Mouse (Mus musculus) hindbrain, embryonic 13.5 days (tissue): ENCODE data around the gene Camk1g. TPM values are rescaled to one million over a fixed set of nuclear protein-coding genes. Genes with fewer than 3 reads are reported as not detected.

Experiments
- ATAC-seq: fragments of 200-750 bp; cut with Nextera tagmentation; 2 replicates; pipeline ENCODE4 v1.8.0; 2017; ENCODE audit warnings: moderate TSS enrichment; ENCODE audit not compliant: low FRiP score
- H3K27ac ChIP-seq: fragments of 300-500 bp; sonication (generic); 2 replicates; pipeline ENCODE4 v1.5.1; 2015; ENCODE audit warnings: inconsistent platforms, mild to moderate bottlenecking, moderate library complexity
- H3K27me3 ChIP-seq: fragments of 300-500 bp; sonication (generic); 2 replicates; pipeline ENCODE4 v1.6.1; 2015; ENCODE audit warnings: mild to moderate bottlenecking, inconsistent platforms
- H3K36me3 ChIP-seq: fragments of 300-500 bp; sonication (generic); 2 replicates; pipeline ENCODE4 v1.6.1; 2015; ENCODE audit warnings: mild to moderate bottlenecking, inconsistent platforms
- H3K4me1 ChIP-seq: fragments of 300-500 bp; sonication (generic); replicated peaks from 2 replicates; pipeline ENCODE4 v1.6.1; 2015; ENCODE audit warnings: inconsistent platforms
- H3K4me2 ChIP-seq: fragments of 300-500 bp; sonication (generic); 2 replicates; pipeline ENCODE4 v1.6.1; 2015; ENCODE audit warnings: inconsistent platforms, mild to moderate bottlenecking, moderate library complexity
- H3K4me3 ChIP-seq: fragments of 300-500 bp; sonication (generic); 2 replicates; pipeline ENCODE4 v1.5.1; 2015; ENCODE audit warnings: mild to moderate bottlenecking, inconsistent platforms
- H3K9ac ChIP-seq: fragments of 300-500 bp; sonication (generic); 2 replicates; pipeline ENCODE4 v1.6.1; 2015; ENCODE audit warnings: mild to moderate bottlenecking, inconsistent platforms
- H3K9me3 ChIP-seq: fragments of 300-500 bp; sonication (generic); 2 replicates; pipeline ENCODE4 v1.6.1; 2016; ENCODE audit warnings: inconsistent platforms
- WGBS: fragments of 180-500 bp; shearing (Covaris S2); methylation state at CpG from one replicate; pipeline ENCODE4 v1.1.7; 2015; 5-methylcytosine and 5-hydroxymethylcytosine counted together
- polyA plus RNA-seq: library from polyadenylated mRNA; unstranded; fragments of >200 nt; fragmentation: Nextera tagmentation; extraction: Ambion mirVana; gene quantifications from 2 replicates; pipeline ENCODE4 v1.2.1, GENCODE M21; 2015

Gene Camk1g
- polyA plus RNA-seq, 1 experiment from 2014 or later: 31.7 TPM

GRCm38 (mm10) chr1:193309785-193310518, 60.1 kb downstream of the Camk1g start:
- no peak for ATAC-seq
- Histone ChIP-seq H3K27me3 (no peaks in the 10 kb centered on the region), H3K4me2 (no peak overlapping the region), H3K36me3 (no peaks in the 10 kb centered on the region), H3K9ac (no peak overlapping the region), H3K27ac (no peak overlapping the region), H3K4me3 (no peak overlapping the region), H3K4me1 (peaks cover 6% of the 10 kb centered on the region), H3K9me3 (no peaks in the 10 kb centered on the region)
- 79% methylated on average over 1 of the region's 1 CpGs for WGBS

GRCm38 (mm10) chr1:193306832-193307231, 63.3 kb downstream of the Camk1g start:
- H3K9ac ChIP-seq: no peak overlapping the region
- no peak for ATAC-seq
- no peak overlapping the region for H3K27ac ChIP-seq
- 93% methylated on average over 2 of the region's 2 CpGs for WGBS
- peaks cover 8% of the 10 kb centered on the region for H3K4me1 ChIP-seq
- no peak overlapping the region for H3K4me2 ChIP-seq
- no peak overlapping the region for H3K4me3 ChIP-seq
- no peaks in the 10 kb centered on the region for H3K9me3 ChIP-seq
- H3K27me3 ChIP-seq: peaks cover 8% of the 10 kb centered on the region; the same call in 1 of the 2 replicates
- no peaks in the 10 kb centered on the region for H3K36me3 ChIP-seq

GRCm38 (mm10) chr1:193305386-193305785, 64.7 kb downstream of the Camk1g start:
- H3K4me1 ChIP-seq: peaks cover 8% of the 10 kb centered on the region
- no peaks in the 10 kb centered on the region for H3K36me3 ChIP-seq
- no peak overlapping the region for H3K27ac ChIP-seq
- no peak overlapping the region for H3K4me3 ChIP-seq
- H3K4me2 ChIP-seq: no peak overlapping the region
- no peaks in the 10 kb centered on the region for H3K9me3 ChIP-seq
- peaks cover 11% of the 10 kb centered on the region for H3K27me3 ChIP-seq
- ATAC-seq: peak; percentile 73
- WGBS: 11% methylated on average over 7 of the region's 7 CpGs
- H3K9ac ChIP-seq: no peak overlapping the region

GRCm38 (mm10) chr1:193303096-193303495, 67.0 kb downstream of the Camk1g start:
- Histone ChIP-seq H3K4me3 (no peak overlapping the region), H3K4me1 (peaks cover 8% of the 10 kb centered on the region), H3K27me3 (peaks cover 11% of the 10 kb centered on the region), H3K9ac (no peak overlapping the region), H3K4me2 (no peak overlapping the region), H3K9me3 (no peaks in the 10 kb centered on the region), H3K27ac (no peak overlapping the region), H3K36me3 (no peaks in the 10 kb centered on the region)
- no peak for ATAC-seq
- WGBS: 81% methylated on average over 2 of the region's 2 CpGs

GRCm38 (mm10) chr1:193302093-193302405, 68.0 kb downstream of the Camk1g start:
- H3K4me1 ChIP-seq: peaks cover 8% of the 10 kb centered on the region
- H3K9me3 ChIP-seq: no peaks in the 10 kb centered on the region
- peaks cover 11% of the 10 kb centered on the region for H3K27me3 ChIP-seq
- H3K9ac ChIP-seq: no peak overlapping the region
- no peak overlapping the region for H3K4me2 ChIP-seq
- no peaks in the 10 kb centered on the region for H3K36me3 ChIP-seq
- WGBS: 69% methylated on average over 8 of the region's 8 CpGs
- no peak for ATAC-seq
- no peak overlapping the region for H3K4me3 ChIP-seq
- no peak overlapping the region for H3K27ac ChIP-seq

GRCm38 (mm10) chr1:193301216-193302092, 68.6 kb downstream of the Camk1g start:
- no peak for ATAC-seq
- Histone ChIP-seq H3K4me3 (no peak overlapping the region), H3K27me3 (peaks cover 11% of the 10 kb centered on the region), H3K4me2 (no peak overlapping the region), H3K9ac (no peak overlapping the region), H3K9me3 (no peaks in the 10 kb centered on the region), H3K4me1 (peaks cover 8% of the 10 kb centered on the region), H3K36me3 (no peaks in the 10 kb centered on the region), H3K27ac (no peak overlapping the region)
- 80% methylated on average over 6 of the region's 6 CpGs for WGBS

GRCm38 (mm10) chr1:193299995-193300394, 70.1 kb downstream of the Camk1g start:
- 56% methylated on average over 1 of the region's 1 CpGs for whole genome bisulfite sequencing
- H3K9ac ChIP-seq: no peak overlapping the region
- ATAC-seq: no peak

GRCm38 (mm10) chr1:193298141-193298765, 71.8 kb downstream of the Camk1g start:
- H3K27ac ChIP-seq: no peak overlapping the region
- WGBS: 81% methylated on average over 3 of the region's 3 CpGs
- H3K9me3 ChIP-seq: no peaks in the 10 kb centered on the region
- H3K4me1 ChIP-seq: 0 out of 2 replicates have a peak, but pooled peaks cover 3% of the 10 kb centered on the region
- no peak for ATAC-seq
- no peak overlapping the region for H3K4me2 ChIP-seq
- no peak overlapping the region for H3K9ac ChIP-seq
- H3K27me3 ChIP-seq: peaks cover 8% of the 10 kb centered on the region
- no peaks in the 10 kb centered on the region for H3K36me3 ChIP-seq
- no peak overlapping the region for H3K4me3 ChIP-seq

More at GRCm38 (mm10) chr1:193299995-193300394, 70.1 kb downstream of the Camk1g start:
- Histone ChIP-seq H3K4me1 (0 out of 2 replicates have a peak, but pooled peaks cover 3% of the 10 kb centered on the region), H3K4me2 (no peak overlapping the region), H3K27ac (no peak overlapping the region), H3K27me3 (peaks cover 11% of the 10 kb centered on the region), H3K4me3 (no peak overlapping the region), H3K36me3 (no peaks in the 10 kb centered on the region), H3K9me3 (no peaks in the 10 kb centered on the region)

Other genes starting within 250 kb of the Camk1g start
- 7.1 and 7.4 TPM in 2 replicates for gene Diexf, start 240.0 kb downstream of the Camk1g start, polyA plus RNA-seq
- gene Irf6, start 217.2 kb downstream of the Camk1g start, polyA plus RNA-seq: 0.62 and 0.82 TPM in 2 replicates
- gene A130010J15Rik, start 202.3 kb downstream of the Camk1g start, polyA plus RNA-seq: 12.9 and 13.5 TPM in 2 replicates
- 2.1 and 2.8 TPM in 2 replicates for gene Traf3ip3, start 168.6 kb downstream of the Camk1g start, polyA plus RNA-seq
- 0.18 and 0.73 TPM in 2 replicates for gene Lamb3, start 162.6 kb downstream of the Camk1g start, polyA plus RNA-seq
- not detected in 2 replicates for gene Hsd11b1, start 106.2 kb downstream of the Camk1g start, polyA plus RNA-seq
- 6.2 and 6.5 TPM in 2 replicates for gene G0s2, start 97.1 kb downstream of the Camk1g start, polyA plus RNA-seq